Mouse (Mus musculus): ENCODE data around the gene Spg20. TPM values are rescaled to one million over a fixed set of nuclear protein-coding genes. Genes with fewer than 3 reads are reported as not detected.

Gene Spg20
- total RNA-seq, 2 experiments from 2014 or later, result 19.4 to 24.0 TPM

- DNase-seq (ENCODE audit: low spot score in 2 of 2), result no peak
These were observed 15.3 kb upstream of the Spg20 start for GRCm38 (mm10) chr3:55096655-55097005.

GRCm38 (mm10) chr3:55097186-55097585, 14.7 kb upstream of the Spg20 start:
- no peak for DNase-seq (ENCODE audit: low spot score in 2 of 2)

GRCm38 (mm10) chr3:55098014-55098413, 13.9 kb upstream of the Spg20 start:
- no peak for DNase-seq (ENCODE audit: low spot score in 2 of 2)

DNA sequence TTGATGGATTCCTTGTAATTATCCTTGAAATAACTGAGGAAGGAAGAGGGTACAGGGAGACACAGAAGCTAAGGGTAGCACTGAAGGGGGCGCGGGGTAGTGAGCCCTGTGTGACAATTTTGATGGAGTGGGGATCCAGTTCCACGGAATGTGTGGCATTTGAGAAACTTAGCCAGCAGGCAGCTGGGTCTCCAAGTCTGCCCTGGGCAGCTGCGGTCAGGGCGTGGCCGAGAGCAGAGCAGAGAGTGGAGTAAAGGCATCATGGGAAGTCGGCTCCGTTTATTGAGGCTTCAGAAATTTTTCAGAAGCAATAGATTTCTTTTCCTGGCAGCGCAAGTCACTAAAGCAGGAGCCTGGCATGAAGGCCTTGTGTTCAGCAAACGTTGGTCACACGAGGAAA, 12.9 kb upstream of the Spg20 start:
- no peak for DNase-seq (ENCODE audit: low spot score in 2 of 2)

GRCm38 (mm10) chr3:55101092-55101491, 10.8 kb upstream of the Spg20 start:
- no peak for DNase-seq (ENCODE audit: low spot score in 2 of 2)

GRCm38 (mm10) chr3:55105372-55106023, 6.4 kb upstream of the Spg20 start:
- DNase-seq (ENCODE audit: low spot score in 2 of 2), result no peak

DNA sequence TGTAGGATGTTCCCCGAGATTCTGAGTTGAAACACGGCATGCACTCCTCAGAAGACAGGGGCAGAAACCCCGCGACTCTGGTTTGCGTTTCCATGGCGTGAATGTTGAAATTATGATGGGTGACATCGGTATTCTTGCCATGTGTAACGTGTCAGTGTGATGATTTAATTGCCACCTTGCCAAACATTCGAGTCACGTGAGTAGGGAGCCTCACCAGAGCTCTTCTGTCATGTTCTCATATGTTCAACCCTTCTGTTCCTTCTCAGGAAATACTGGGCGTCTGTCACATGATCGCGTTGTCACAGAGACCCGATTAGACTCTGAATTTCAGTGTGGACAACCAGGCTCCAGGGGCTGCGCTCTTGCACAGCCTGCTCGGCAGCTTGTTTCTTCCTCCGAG, 5.9 kb upstream of the Spg20 start:
- DNase-seq (ENCODE audit: low spot score in 2 of 2), result no peak

GRCm38 (mm10) chr3:55109097-55109496, 2.8 kb upstream of the Spg20 start:
- DNase-seq (ENCODE audit: low spot score in 2 of 2), result no peak

- no peak for DNase-seq (ENCODE audit: low spot score in 2 of 2)
These were observed 955 bp downstream of the Spg20 start for GRCm38 (mm10) chr3:55112710-55113415.

DNA sequence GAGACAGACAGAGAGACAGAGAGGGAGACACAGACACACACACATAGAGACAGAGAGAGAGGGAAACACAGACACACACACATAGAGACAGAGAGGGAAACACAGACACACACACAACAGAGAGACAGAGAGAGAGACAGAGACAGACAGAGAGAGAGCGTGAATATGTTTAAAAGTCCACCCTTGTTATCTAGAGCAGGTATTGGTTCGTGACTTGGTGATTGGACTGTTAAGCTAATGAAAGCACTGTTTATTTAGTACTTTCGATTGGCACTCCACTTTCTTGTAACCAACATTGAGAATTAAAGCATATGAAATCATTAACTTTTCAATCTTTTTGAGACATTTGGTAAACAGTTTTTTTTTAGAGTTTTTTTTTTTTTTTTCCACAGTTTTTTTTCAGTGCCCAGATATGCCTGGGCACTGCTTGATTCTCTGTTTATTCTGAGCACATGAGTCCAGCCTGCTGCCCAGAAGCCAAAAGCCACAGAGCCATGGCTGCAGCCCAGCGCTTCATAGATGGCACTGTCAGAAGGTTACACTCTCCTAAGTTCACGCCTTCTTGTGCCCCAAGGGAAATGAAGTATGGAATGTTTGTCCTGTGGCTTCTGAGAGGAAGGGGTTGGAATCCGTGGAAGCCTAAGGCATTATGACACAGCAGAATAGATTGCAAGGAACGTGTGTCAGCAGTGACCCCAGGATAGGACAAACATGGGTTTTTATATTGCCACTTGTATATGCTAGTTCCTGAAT, 2.6 kb downstream of the Spg20 start:
- no peak for DNase-seq (ENCODE audit: low spot score in 2 of 2)

DNA sequence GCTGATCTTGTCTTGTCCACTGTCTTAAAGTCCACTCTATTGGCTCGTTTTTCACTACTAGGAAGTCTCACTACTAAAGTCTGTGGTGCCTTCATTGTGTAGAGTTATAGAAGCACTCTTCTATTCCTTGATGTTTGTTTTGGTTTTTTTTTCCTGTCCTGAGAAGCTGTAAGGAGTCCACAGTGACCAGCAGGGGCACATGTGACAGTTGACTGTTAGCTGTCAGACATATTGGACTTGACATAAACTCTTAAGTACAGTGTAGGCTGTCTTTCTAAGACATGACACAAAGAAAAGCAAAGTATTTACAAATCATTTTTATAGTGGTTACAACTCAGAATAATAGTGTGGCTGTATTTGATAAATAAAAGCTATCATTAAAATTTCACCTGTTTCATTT, 3.2 kb downstream of the Spg20 start:
- DNase-seq (ENCODE audit: low spot score in 2 of 2), result no peak

DNA sequence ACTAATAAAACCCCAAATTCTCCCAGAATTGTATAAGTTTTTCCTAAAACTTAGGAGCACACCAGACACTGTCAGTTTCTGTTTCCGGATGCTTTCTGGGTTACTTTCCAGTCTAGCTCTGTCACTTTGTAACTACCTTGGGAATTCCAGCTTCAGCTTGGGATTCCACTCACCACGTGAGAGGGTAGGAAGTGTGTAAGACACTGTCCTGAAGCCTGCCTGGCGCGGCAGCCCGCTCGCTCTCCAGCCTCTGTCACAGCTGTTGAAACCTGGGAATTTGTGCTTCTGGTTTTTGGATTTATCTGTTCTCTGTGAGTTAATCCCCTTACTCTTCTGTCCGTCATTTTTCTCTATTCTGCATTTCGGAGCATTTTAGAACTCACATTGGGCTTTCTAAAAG, 4.1 kb downstream of the Spg20 start:
- DNase-seq (ENCODE audit: low spot score in 2 of 2), result no peak

- DNase-seq (ENCODE audit: low spot score in 2 of 2), result peak in 1 of 2 experiments; percentile 30
These were observed 7.5 kb downstream of the Spg20 start for GRCm38 (mm10) chr3:55119275-55119898.

DNA sequence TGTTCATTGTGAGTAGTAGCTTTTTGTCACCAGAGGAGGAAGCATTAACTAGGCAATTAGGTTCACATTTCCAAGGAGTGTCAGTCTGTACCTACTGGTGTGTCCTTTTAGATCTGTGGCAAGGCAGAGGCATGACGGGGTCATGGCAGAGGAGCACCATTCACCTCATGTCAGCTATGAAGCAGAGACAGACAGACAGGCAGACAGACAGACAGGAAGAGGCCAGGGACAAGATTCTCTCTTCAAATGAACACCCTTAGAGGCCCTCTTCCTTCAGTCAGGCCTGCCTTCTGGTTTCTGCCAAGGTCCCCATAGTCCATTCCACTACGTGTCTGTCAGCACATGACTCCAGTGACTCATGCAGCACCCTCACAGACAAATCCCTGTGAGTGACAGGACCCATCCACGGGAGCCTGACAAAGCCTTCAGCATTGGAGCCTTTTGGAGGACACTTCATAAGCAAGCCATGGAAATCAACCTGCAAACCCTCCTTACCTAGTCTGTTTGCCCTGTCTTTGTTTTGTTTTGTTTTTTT, 10.5 kb downstream of the Spg20 start:
- DNase-seq (ENCODE audit: low spot score in 2 of 2), result no peak

DNA sequence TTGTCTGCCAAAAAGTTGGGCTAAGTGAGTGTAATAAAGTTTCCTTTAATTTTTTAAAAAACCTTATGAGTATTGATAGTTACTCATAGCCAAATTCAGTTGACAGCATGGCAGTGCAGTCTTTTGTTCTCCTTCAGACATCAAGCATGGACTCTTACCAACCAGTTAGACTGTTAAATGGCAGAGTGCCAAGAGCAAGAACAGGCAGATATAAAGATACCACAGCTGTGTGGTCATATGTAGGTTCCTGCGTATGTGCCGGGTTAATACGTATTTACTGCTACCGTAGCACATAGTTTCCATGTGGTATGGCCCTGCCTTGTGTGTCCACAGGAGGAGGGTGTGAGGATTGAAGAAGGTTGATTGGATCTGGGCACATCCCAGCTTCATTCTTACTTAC, 11.2 kb downstream of the Spg20 start:
- no peak for DNase-seq (ENCODE audit: low spot score in 2 of 2)

- DNase-seq (ENCODE audit: low spot score in 2 of 2), result no peak
These were observed 17.3 kb downstream of the Spg20 start for GRCm38 (mm10) chr3:55129181-55129692.

DNA sequence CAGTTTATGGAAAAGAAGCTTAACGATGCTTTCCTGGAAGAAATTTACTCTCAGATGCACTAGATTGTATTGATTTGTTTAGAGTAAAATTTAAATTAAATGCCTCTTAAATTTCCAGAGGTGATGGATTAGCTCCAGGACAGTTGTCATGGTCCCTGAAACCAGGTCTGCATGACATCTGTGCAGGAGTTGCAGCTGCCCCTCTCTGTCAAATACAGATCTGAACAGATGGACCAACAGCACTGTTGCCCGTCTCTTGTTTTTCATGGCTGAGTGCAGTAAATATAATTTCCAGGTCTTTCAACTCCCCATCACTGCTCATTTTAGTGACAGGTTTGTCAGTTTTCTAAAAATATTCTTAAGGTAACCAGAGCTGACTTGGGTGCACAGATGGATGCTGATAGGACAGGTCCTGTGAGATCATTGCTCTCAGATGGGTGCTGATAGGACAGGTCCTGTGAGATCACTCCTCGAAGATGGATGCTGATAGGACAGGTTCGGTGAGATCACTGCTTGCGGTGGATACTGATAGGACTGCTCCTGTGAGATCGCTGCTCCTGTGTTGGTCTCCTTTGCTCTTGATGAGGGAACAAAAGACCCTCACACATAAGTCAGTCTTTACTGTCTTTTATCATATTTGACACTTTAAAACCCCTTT, 19.8 kb downstream of the Spg20 start:
- no peak for DNase-seq (ENCODE audit: low spot score in 2 of 2)

DNA sequence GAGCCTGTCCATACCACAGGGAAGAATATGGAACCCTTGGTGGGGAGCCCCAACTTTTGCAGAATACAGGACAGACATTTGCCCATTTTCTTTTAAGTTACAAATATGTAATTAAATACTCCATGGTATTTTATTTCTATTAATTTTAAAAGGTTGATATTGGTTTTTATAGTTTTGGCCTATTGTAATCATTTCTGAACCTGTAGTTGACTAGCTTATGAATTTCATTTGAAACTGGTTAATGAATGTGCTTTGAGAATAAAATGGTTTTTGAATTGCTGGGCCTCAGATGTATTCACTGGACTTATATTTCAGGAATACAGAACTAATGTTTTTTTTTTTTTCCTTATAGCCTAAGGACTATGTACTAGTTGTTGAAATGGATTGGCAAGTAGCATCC, 25.1 kb downstream of the Spg20 start, which contains the start of gene Ccdc169:
Gene Ccdc169 (plus strand): TSS at position 301 of the 400 bp plus-strand sequence.
- DNase-seq (ENCODE audit: low spot score in 2 of 2), result no peak

- DNase-seq (ENCODE audit: low spot score in 2 of 2), result no peak
These were observed 27.9 kb downstream of the Spg20 start for GRCm38 (mm10) chr3:55139837-55140236.

DNA sequence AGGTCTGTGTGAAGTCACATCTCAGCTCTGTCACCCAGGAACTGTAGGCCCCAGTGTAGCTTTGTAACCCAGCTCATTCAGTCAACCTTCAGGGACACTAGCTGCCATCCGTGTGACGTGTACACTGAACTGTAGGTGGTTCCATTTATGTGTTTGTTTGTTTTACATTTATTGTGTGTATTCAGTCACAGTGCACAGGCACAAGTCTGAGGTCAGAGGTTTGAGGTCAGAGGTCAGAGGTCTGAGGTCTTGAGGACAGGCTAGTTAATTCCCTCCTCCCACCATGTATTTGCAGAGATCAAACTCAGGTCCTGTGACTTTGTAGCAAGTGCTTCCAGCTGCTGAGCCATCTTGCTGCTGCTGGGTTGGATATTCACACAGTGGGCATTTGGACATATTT, 29.5 kb downstream of the Spg20 start:
- no peak for DNase-seq (ENCODE audit: low spot score in 2 of 2)

- no peak for DNase-seq (ENCODE audit: low spot score in 2 of 2)
These were observed 33.0 kb downstream of the Spg20 start for GRCm38 (mm10) chr3:55144916-55145315.
